Mouse (Mus musculus): ENCODE data around the gene Ncoa6. TPM values are rescaled to one million over a fixed set of nuclear protein-coding genes. Genes with fewer than 3 reads are reported as not detected.

Gene Ncoa6
- total RNA-seq, 2 experiments from 2014 or later = 40.1 to 41.2 TPM

GRCm38 (mm10) chr2:155442916-155443315, 30.8 kb downstream of the Ncoa6 start:
- no peak for DNase-seq

GRCm38 (mm10) chr2:155436445-155436844, 37.2 kb downstream of the Ncoa6 start:
- peak in 1 of 2 experiments; percentile 15 for DNase-seq

GRCm38 (mm10) chr2:155420911-155421310, 52.8 kb downstream of the Ncoa6 start:
- no peak for DNase-seq

- no peak for DNase-seq
Measured at GRCm38 (mm10) chr2:155404635-155405034, 69.1 kb downstream of the Ncoa6 start.

GRCm38 (mm10) chr2:155401926-155402325, 71.8 kb downstream of the Ncoa6 start:
- DNase-seq = no peak

- no peak for DNase-seq
Measured at GRCm38 (mm10) chr2:155400276-155400675, 73.4 kb downstream of the Ncoa6 start.

GRCm38 (mm10) chr2:155394586-155394985, 79.1 kb downstream of the Ncoa6 start:
- no peak for DNase-seq

- peak; percentile 41 to 43 for DNase-seq
Measured at GRCm38 (mm10) chr2:155388573-155388972, 85.1 kb downstream of the Ncoa6 start.

GRCm38 (mm10) chr2:155387052-155387451, 86.6 kb downstream of the Ncoa6 start:
- no peak for DNase-seq

GRCm38 (mm10) chr2:155386534-155386899, 87.2 kb downstream of the Ncoa6 start:
- DNase-seq = peak; percentile 26 to 35

GRCm38 (mm10) chr2:155385731-155386533, 87.8 kb downstream of the Ncoa6 start:
- no peak for DNase-seq

GRCm38 (mm10) chr2:155385090-155385489, 88.6 kb downstream of the Ncoa6 start:
- peak; percentile 83 to 91 for DNase-seq

- DNase-seq = peak; percentile 33 to 63
Measured at GRCm38 (mm10) chr2:155382791-155383438, 90.8 kb downstream of the Ncoa6 start.

GRCm38 (mm10) chr2:155382332-155382700, 91.4 kb downstream of the Ncoa6 start:
- no peak for DNase-seq

- DNase-seq = peak; percentile 98 to 99
Measured at GRCm38 (mm10) chr2:155381643-155382331, 91.9 kb downstream of the Ncoa6 start.

GRCm38 (mm10) chr2:155381060-155381437, 92.6 kb downstream of the Ncoa6 start:
- DNase-seq = no peak

GRCm38 (mm10) chr2:155380261-155381059, 93.2 kb downstream of the Ncoa6 start, which contains the start of gene Trp53inp2:
TSS of gene Trp53inp2 (plus strand) at chr2:155381059.
- DNase-seq = peak in 1 of 2 experiments; percentile 19

- no peak for DNase-seq
Measured at GRCm38 (mm10) chr2:155376191-155376590, 97.5 kb downstream of the Ncoa6 start.

- DNase-seq = no peak
Measured at GRCm38 (mm10) chr2:155374521-155374920, 99.2 kb downstream of the Ncoa6 start.

- no peak for DNase-seq
Measured at GRCm38 (mm10) chr2:155373886-155374285, 99.8 kb downstream of the Ncoa6 start.

GRCm38 (mm10) chr2:155373302-155373701, 100.4 kb downstream of the Ncoa6 start:
- no peak for DNase-seq

- DNase-seq = no peak
Measured at GRCm38 (mm10) chr2:155372451-155372850, 101.2 kb downstream of the Ncoa6 start.

All from adrenal gland, postnatal 36 days (tissue).